In genomic region chrX:159829192-159829852, GRCm38 (mm10) we compare ENCODE assay signal across 9 mouse cellular contexts.
DNase-seq lines count a peak whose midpoint lies in the region; ATAC-seq lines count a peak whose summit lies in the region.
"Had no signal": no experiment of that assay in that cellular context is flagged by ENCODE, and none has a peak within 500 bp of the region (broad histone marks: within the 10 kb centered on the region; RNA-seq: fewer than 3 reads in every experiment).

No protein-coding gene starts in this region.

- H3K4me3 ChIP-seq in embryonic facial prominence, embryonic 10.5 days = no peak overlapping the region
- no peak overlapping the region for H3K4me3 ChIP-seq in neural tube, embryonic 13.5 days
- H3K4me3 ChIP-seq: megakaryocyte, embryonic 14.5 days had no signal

- no peaks in the 10 kb centered on the region for H3K36me3 ChIP-seq in embryonic facial prominence, embryonic 10.5 days (replicated peaks)
- H3K36me3 ChIP-seq in neural tube, embryonic 13.5 days = no peaks in the 10 kb centered on the region

- no peak overlapping the region for H3K9ac ChIP-seq in neural tube, embryonic 13.5 days

- no peak overlapping the region for H3K4me2 ChIP-seq in neural tube, embryonic 13.5 days

- peaks cover 88% of the 10 kb centered on the region for H3K27me3 ChIP-seq in embryonic facial prominence, embryonic 10.5 days (replicated peaks; ENCODE audit: low read depth, poor library complexity, severe bottlenecking)
- peaks cover 39% of the 10 kb centered on the region; the same call in 1 of the 2 replicates for H3K27me3 ChIP-seq in neural tube, embryonic 13.5 days

- ATAC-seq in neural tube, embryonic 13.5 days (ENCODE audit: low read depth) = peak; percentile 75; the same call in 1 of the 2 replicates

- no peaks in the 10 kb centered on the region for H3K4me1 ChIP-seq in embryonic facial prominence, embryonic 10.5 days
- H3K4me1 ChIP-seq in neural tube, embryonic 13.5 days (replicated peaks) = peaks cover 14% of the 10 kb centered on the region; the same call in 1 of the 2 replicates
- H3K4me1 ChIP-seq: megakaryocyte, embryonic 14.5 days had no signal

- H3K9me3 ChIP-seq in embryonic facial prominence, embryonic 10.5 days = no peaks in the 10 kb centered on the region
- H3K9me3 ChIP-seq in neural tube, embryonic 13.5 days = no peaks in the 10 kb centered on the region
- H3K9me3 ChIP-seq: megakaryocyte, embryonic 14.5 days had no signal

- DNase-seq in R1 (ENCODE audit: low read depth, low spot score) = peak; percentile 16
- peak; percentile 11 for DNase-seq in embryonic facial prominence, embryonic 10.5 days (ENCODE audit: low spot score)
- DNase-seq in left cerebral cortex, adult 18-20 months (ENCODE audit: low spot score in 2 of 2) = peak; percentile 23 to 44
- no peak for DNase-seq in heart, adult 11 months
- no peak for DNase-seq in spleen, adult 18-20 months
- DNase-seq in yolk sac, embryonic 10.5 days (ENCODE audit: low spot score) = no peak
- DNase-seq: thymus, postnatal 14 days had no signal

- no peak overlapping the region for H3K27ac ChIP-seq in embryonic facial prominence, embryonic 10.5 days (replicated peaks)
- H3K27ac ChIP-seq in neural tube, embryonic 13.5 days (replicated peaks) = no peak overlapping the region

- WGBS in embryonic facial prominence, embryonic 10.5 days = 67% methylated on average over 6 of the region's 6 CpGs
- WGBS in neural tube, embryonic 13.5 days = 65% methylated on average over 6 of the region's 6 CpGs

Comparison
In these comparisons a context has a peak if more than half of its experiments do, and no peak if none do; other contexts are left out.
1. DNase-seq: peak in R1 (single experiment), embryonic facial prominence, embryonic 10.5 days (single experiment) and left cerebral cortex, adult 18-20 months (2 of 2); none in heart, adult 11 months (single experiment), spleen, adult 18-20 months (0 of 2) and yolk sac, embryonic 10.5 days (single experiment).